Comparison of ENCODE assay signal across 24 mouse cellular contexts in genomic region chr16:90999827-91000226, GRCm38 (mm10). TPM values are rescaled to one million over a fixed set of nuclear protein-coding genes. Genes with fewer than 3 reads are reported as not detected.
DNase-seq lines count a peak whose midpoint lies in the region; ATAC-seq and TF ChIP-seq lines count a peak whose summit lies in the region.
"Had no signal": no experiment of that assay in that cellular context is flagged by ENCODE, and none has a peak within 500 bp of the region (broad histone marks: within the 10 kb centered on the region; RNA-seq: fewer than 3 reads in every experiment).

No protein-coding gene starts in this region.

- no peaks in the 10 kb centered on the region for H3K36me3 ChIP-seq in embryonic facial prominence, embryonic 14.5 days (ENCODE audit: control insufficient read depth, insufficient read depth, low read length)
- H3K36me3 ChIP-seq in embryonic facial prominence, embryonic 10.5 days (replicated peaks), result 0 out of 2 replicates have a peak, but pooled peaks cover 5% of the 10 kb centered on the region
- peaks cover 3% of the 10 kb centered on the region; the same call in 1 of the 2 replicates for H3K36me3 ChIP-seq in hindbrain, embryonic 14.5 days (replicated peaks; ENCODE audit: control insufficient read depth, insufficient read depth)
- H3K36me3 ChIP-seq in hindbrain, postnatal 0 days (ENCODE audit: insufficient read depth, low read length), result no peaks in the 10 kb centered on the region
- H3K36me3 ChIP-seq: intestine, embryonic 15.5 days; limb, embryonic 13.5 days; lung, embryonic 15.5 days had no signal

- H3K4me3 ChIP-seq in embryonic facial prominence, embryonic 14.5 days (ENCODE audit: low read depth, low read length), result no peak overlapping the region
- no peak overlapping the region for H3K4me3 ChIP-seq in embryonic facial prominence, embryonic 10.5 days
- H3K4me3 ChIP-seq in hindbrain, embryonic 14.5 days (replicated peaks; ENCODE audit: low read length), result no peak overlapping the region
- no peak overlapping the region for H3K4me3 ChIP-seq in hindbrain, postnatal 0 days (ENCODE audit: low read length)
- H3K4me3 ChIP-seq: erythroblast, embryonic 14.5 days; intestine, embryonic 15.5 days; limb, embryonic 13.5 days; liver, embryonic 13.5 days; lung, embryonic 15.5 days had no signal

- no peaks in the 10 kb centered on the region for H3K27me3 ChIP-seq in embryonic facial prominence, embryonic 14.5 days (replicated peaks; ENCODE audit: control insufficient read depth, insufficient read depth, low read length)
- H3K27me3 ChIP-seq in embryonic facial prominence, embryonic 10.5 days (replicated peaks; ENCODE audit: low read depth, poor library complexity, severe bottlenecking), result no peaks in the 10 kb centered on the region
- H3K27me3 ChIP-seq in hindbrain, embryonic 14.5 days (ENCODE audit: control insufficient read depth, insufficient read depth, low read length), result no peaks in the 10 kb centered on the region
- no peaks in the 10 kb centered on the region for H3K27me3 ChIP-seq in hindbrain, postnatal 0 days (ENCODE audit: insufficient read depth, low read length)
- H3K27me3 ChIP-seq: intestine, embryonic 15.5 days; limb, embryonic 13.5 days; liver, embryonic 13.5 days; lung, embryonic 15.5 days had no signal

- peaks cover 11% of the 10 kb centered on the region; the same call in 1 of the 2 replicates for H3K4me1 ChIP-seq in embryonic facial prominence, embryonic 14.5 days (ENCODE audit: control insufficient read depth, insufficient read depth, low read length)
- peaks cover 5% of the 10 kb centered on the region; the same call in 1 of the 2 replicates for H3K4me1 ChIP-seq in embryonic facial prominence, embryonic 10.5 days
- 0 out of 2 replicates have a peak, but pooled peaks cover 3% of the 10 kb centered on the region for H3K4me1 ChIP-seq in hindbrain, embryonic 14.5 days (replicated peaks; ENCODE audit: control insufficient read depth, insufficient read depth, low read length)
- H3K4me1 ChIP-seq in hindbrain, postnatal 0 days (ENCODE audit: insufficient read depth, low read length), result no peaks in the 10 kb centered on the region
- H3K4me1 ChIP-seq: limb, embryonic 13.5 days had no signal

- ATAC-seq in embryonic facial prominence, embryonic 14.5 days (ENCODE audit: low read depth), result no peak; the same call in 1 of the 2 replicates
- no peak for ATAC-seq in hindbrain, embryonic 14.5 days (ENCODE audit: low FRiP score)
- ATAC-seq in hindbrain, postnatal 0 days, result no peak
- no peak for ATAC-seq in megakaryocyte progenitor cell, adult 5-6 weeks (replicated peaks; ENCODE audit: poor library complexity)
- ATAC-seq: intestine, embryonic 15.5 days; midbrain, embryonic 16.5 days had no signal

- H3K9me3 ChIP-seq in embryonic facial prominence, embryonic 14.5 days (ENCODE audit: control insufficient read depth, low read length), result no peaks in the 10 kb centered on the region
- no peaks in the 10 kb centered on the region for H3K9me3 ChIP-seq in embryonic facial prominence, embryonic 10.5 days
- no peaks in the 10 kb centered on the region for H3K9me3 ChIP-seq in hindbrain, embryonic 14.5 days (ENCODE audit: control insufficient read depth, low read length)
- no peaks in the 10 kb centered on the region for H3K9me3 ChIP-seq in hindbrain, postnatal 0 days (ENCODE audit: low read length)
- H3K9me3 ChIP-seq: intestine, embryonic 15.5 days; limb, embryonic 13.5 days; liver, embryonic 13.5 days; lung, embryonic 15.5 days had no signal

- no peak overlapping the region for H3K4me2 ChIP-seq in embryonic facial prominence, embryonic 14.5 days (ENCODE audit: low read depth, low read length)
- no peak overlapping the region for H3K4me2 ChIP-seq in hindbrain, embryonic 14.5 days (replicated peaks)
- H3K4me2 ChIP-seq in hindbrain, postnatal 0 days (ENCODE audit: low read depth, low read length), result no peak overlapping the region
- H3K4me2 ChIP-seq: intestine, embryonic 15.5 days; limb, embryonic 13.5 days; liver, embryonic 13.5 days; lung, embryonic 15.5 days had no signal

- peak; percentile 74 for DNase-seq in embryonic facial prominence, embryonic 14.5 days (ENCODE audit: low spot score)
- no peak for DNase-seq in embryonic facial prominence, embryonic 10.5 days (ENCODE audit: low spot score)
- no peak for DNase-seq in hindbrain, embryonic 14.5 days (ENCODE audit: low spot score)
- DNase-seq in hindbrain, postnatal 0 days (ENCODE audit: low spot score), result no peak
- DNase-seq in spleen, postnatal 36 days (ENCODE audit: low spot score in 2 of 2), result peak; percentile 55 to 63
- no peak for DNase-seq in spleen, postnatal 14 days (ENCODE audit: low spot score in 2 of 2)
- DNase-seq in kidney, postnatal 25 days, result no peak
- DNase-seq: adrenal gland, postnatal 25 days; cerebellum, adult 18-20 months; cerebellum, postnatal 25 days; gastrocnemius, postnatal 10 days; heart, adult 18-20 months; heart, postnatal 4 days; kidney, adult 9 months; kidney, postnatal 36 days; liver, embryonic 13.5 days; lung, postnatal 4 days; thymus, postnatal 25 days had no signal

- no peak overlapping the region for H3K27ac ChIP-seq in embryonic facial prominence, embryonic 14.5 days (replicated peaks; ENCODE audit: low read depth, low read length)
- H3K27ac ChIP-seq in embryonic facial prominence, embryonic 10.5 days (replicated peaks), result no peak overlapping the region
- H3K27ac ChIP-seq in hindbrain, embryonic 14.5 days, result peak overlapping the region; percentile 41; the same call in 1 of the 2 replicates
- no peak overlapping the region for H3K27ac ChIP-seq in hindbrain, postnatal 0 days
- H3K27ac ChIP-seq: intestine, embryonic 15.5 days; limb, embryonic 13.5 days; liver, embryonic 13.5 days; lung, embryonic 15.5 days had no signal

- TF ChIP-seq CTCF in hindbrain, postnatal 0 days (IDR thresholded peaks at IDR 0.05; ENCODE audit: low read depth), result no peak

- WGBS in embryonic facial prominence, embryonic 14.5 days, result 68% methylated on average over 4 of the region's 4 CpGs
- WGBS in embryonic facial prominence, embryonic 10.5 days, result 80% methylated on average over 4 of the region's 4 CpGs
- 45% methylated on average over 4 of the region's 4 CpGs for whole genome bisulfite sequencing in hindbrain, embryonic 14.5 days
- 51% methylated on average over 4 of the region's 4 CpGs for WGBS in hindbrain, postnatal 0 days

- no peak overlapping the region for H3K9ac ChIP-seq in embryonic facial prominence, embryonic 14.5 days (ENCODE audit: low read depth, low read length)
- H3K9ac ChIP-seq in hindbrain, embryonic 14.5 days, result no peak overlapping the region
- H3K9ac ChIP-seq in hindbrain, postnatal 0 days (replicated peaks; ENCODE audit: low read length), result no peak overlapping the region
- H3K9ac ChIP-seq: intestine, embryonic 15.5 days; limb, embryonic 13.5 days; liver, embryonic 13.5 days; lung, embryonic 15.5 days had no signal

RNA-seq across cellular contexts. Expression of gene Synj1, which starts 11.3 kb away (rescaled TPM):
- 15.6 and 15.8 TPM in 2 replicates for polyA plus RNA-seq in embryonic facial prominence, embryonic 14.5 days (2014; fragmentation: Nextera tagmentation; extraction: Ambion mirVana)
- polyA plus RNA-seq in embryonic facial prominence, embryonic 10.5 days (2016; fragmentation: Nextera tagmentation; extraction: Ambion mirVana), result 11.6 and 11.8 TPM in 2 replicates
- 69.2 and 75.0 TPM in 2 replicates for polyA plus RNA-seq in hindbrain, embryonic 14.5 days (2014; fragmentation: Nextera tagmentation; extraction: Ambion mirVana)
- total RNA-seq in hindbrain, postnatal 0 days (2014; rRNA removed), result 47.9 and 58.1 TPM in 2 replicates
- polyA plus RNA-seq in hindbrain, postnatal 0 days (2015; fragmentation: Nextera tagmentation; extraction: Ambion mirVana), result 42.4 and 50.5 TPM in 2 replicates
- total RNA-seq in megakaryocyte progenitor cell, adult 5-6 weeks (2015), result 38.8 and 46.3 TPM in 2 replicates
- 16.2 and 19.1 TPM in 2 replicates for total RNA-seq in megakaryocyte progenitor cell, adult 5-6 weeks (2017)

RNA-seq across cellular contexts. Expression of gene Paxbp1, which starts 44.5 kb away (rescaled TPM):
- 51.8 and 58.2 TPM in 2 replicates for polyA plus RNA-seq in embryonic facial prominence, embryonic 14.5 days (2014; fragmentation: Nextera tagmentation; extraction: Ambion mirVana)
- 66.9 and 79.2 TPM in 2 replicates for polyA plus RNA-seq in embryonic facial prominence, embryonic 10.5 days (2016; fragmentation: Nextera tagmentation; extraction: Ambion mirVana)
- 64.7 and 71.6 TPM in 2 replicates for polyA plus RNA-seq in hindbrain, embryonic 14.5 days (2014; fragmentation: Nextera tagmentation; extraction: Ambion mirVana)
- 39.7 and 45.3 TPM in 2 replicates for total RNA-seq in hindbrain, postnatal 0 days (2014; rRNA removed)
- polyA plus RNA-seq in hindbrain, postnatal 0 days (2015; fragmentation: Nextera tagmentation; extraction: Ambion mirVana), result 22.8 and 27.2 TPM in 2 replicates
- total RNA-seq in megakaryocyte progenitor cell, adult 5-6 weeks (2015), result 69.4 and 95.7 TPM in 2 replicates
- 77.0 and 96.2 TPM in 2 replicates for total RNA-seq in megakaryocyte progenitor cell, adult 5-6 weeks (2017)

Comparison
In these comparisons a context has a peak if more than half of its experiments do, and no peak if none do; other contexts are left out.
1. DNase-seq: peak in embryonic facial prominence, embryonic 14.5 days (single experiment) and spleen, postnatal 36 days (2 of 2); none in embryonic facial prominence, embryonic 10.5 days (single experiment), hindbrain, embryonic 14.5 days (single experiment), hindbrain, postnatal 0 days (single experiment), spleen, postnatal 14 days (0 of 2) and kidney, postnatal 25 days (0 of 2).